Mouse (Mus musculus) kidney, embryonic 16.5 days (tissue): ENCODE data around the gene Trio. TPM values are rescaled to one million over a fixed set of nuclear protein-coding genes. Genes with fewer than 3 reads are reported as not detected.

Experiments
- ATAC-seq: fragments of 200-750 bp; cut with Nextera tagmentation; 2 replicates; pipeline ENCODE4 v1.8.0; 2017; ENCODE audit warnings: moderate TSS enrichment; ENCODE audit not compliant: low FRiP score, low TSS enrichment
- H3K27ac ChIP-seq: fragments of 300-500 bp; sonication (generic); 2 replicates; pipeline ENCODE4 v1.5.1; 2014; ENCODE audit warnings: low read length
- H3K27me3 ChIP-seq: fragments of 300-500 bp; sonication (generic); 2 replicates; pipeline ENCODE4 v1.6.1; 2014; ENCODE audit warnings: low read length, control low read depth, mixed read lengths; ENCODE audit not compliant: insufficient read depth
- H3K36me3 ChIP-seq: fragments of 300-500 bp; sonication (generic); 2 replicates; pipeline ENCODE4 v1.6.1; 2014; ENCODE audit warnings: low read length, control low read depth, mixed read lengths; ENCODE audit not compliant: insufficient read depth
- H3K4me1 ChIP-seq: fragments of 300-500 bp; sonication (generic); 2 replicates; pipeline ENCODE4 v1.6.1; 2014; ENCODE audit warnings: low read length, control low read depth, mixed read lengths; ENCODE audit not compliant: insufficient read depth
- H3K4me2 ChIP-seq: fragments of 300-500 bp; sonication (generic); replicated peaks from 2 replicates; pipeline ENCODE4 v1.6.1; 2014; ENCODE audit warnings: low read depth, low read length
- H3K4me3 ChIP-seq: fragments of 300-500 bp; sonication (generic); 2 replicates; pipeline ENCODE4 v1.5.1; 2014; ENCODE audit warnings: mild to moderate bottlenecking, low read length
- H3K9ac ChIP-seq: fragments of 300-500 bp; sonication (generic); replicated peaks from 2 replicates; pipeline ENCODE4 v1.6.1; 2014; ENCODE audit warnings: low read length
- H3K9me3 ChIP-seq: fragments of 300-500 bp; sonication (generic); 2 replicates; pipeline ENCODE4 v1.6.1; 2016; ENCODE audit warnings: low read length, control low read depth
- WGBS: fragments of 180-500 bp; shearing (Covaris S2); extraction: QIAGEN DNeasy Blood & Tissue Kit; methylation state at CpG from one replicate; pipeline ENCODE4 v1.1.7; 2014; 5-methylcytosine and 5-hydroxymethylcytosine counted together
- polyA plus RNA-seq: library from polyadenylated mRNA; unstranded; fragments of >200 nt; fragmentation: Nextera tagmentation; extraction: Ambion mirVana; gene quantifications from 2 replicates; pipeline ENCODE4 v1.2.1, GENCODE M21; 2015

Trio gene
- polyA plus RNA-seq, 1 experiment from 2014 or later = 24.3 TPM

- Histone ChIP-seq H3K27me3 (no peaks in the 10 kb centered on the region), H3K9ac (peak overlapping the region; percentile 36), H3K4me3 (no peak overlapping the region), H3K36me3 (no peaks in the 10 kb centered on the region), H3K4me2 (no peak overlapping the region), H3K27ac (peak overlapping the region; percentile 68; the same call in 1 of the 2 replicates), H3K9me3 (no peaks in the 10 kb centered on the region), H3K4me1 (peaks cover 14% of the 10 kb centered on the region; the same call in 1 of the 2 replicates)
- ATAC-seq = 0 out of 2 replicates have a peak, but pooled peaks have one; percentile 59
- 29% methylated on average over 11 of the region's 11 CpGs for WGBS
Observed at GRCm38 (mm10) chr15:27702031-27702971, 323.3 kb downstream of the Trio start.

GRCm38 (mm10) chr15:27697632-27698031, 328.0 kb downstream of the Trio start:
- no peak for ATAC-seq
- H3K4me3 ChIP-seq = no peak overlapping the region
- H3K9ac ChIP-seq = no peak overlapping the region
- peaks cover 8% of the 10 kb centered on the region; the same call in 1 of the 2 replicates for H3K4me1 ChIP-seq
- 92% methylated on average over 5 of the region's 5 CpGs for WGBS
- H3K4me2 ChIP-seq = no peak overlapping the region
- no peaks in the 10 kb centered on the region for H3K9me3 ChIP-seq
- no peak overlapping the region for H3K27ac ChIP-seq
- no peaks in the 10 kb centered on the region for H3K36me3 ChIP-seq
- H3K27me3 ChIP-seq = no peaks in the 10 kb centered on the region

GRCm38 (mm10) chr15:27693235-27693634, 332.4 kb downstream of the Trio start:
- Histone ChIP-seq H3K4me2 (no peak overlapping the region), H3K9me3 (no peaks in the 10 kb centered on the region), H3K9ac (no peak overlapping the region), H3K27me3 (no peaks in the 10 kb centered on the region), H3K4me1 (no peaks in the 10 kb centered on the region), H3K27ac (no peak overlapping the region), H3K36me3 (no peaks in the 10 kb centered on the region), H3K4me3 (no peak overlapping the region)
- no peak for ATAC-seq
- 48% methylated on average over 10 of the region's 10 CpGs for WGBS

DNA sequence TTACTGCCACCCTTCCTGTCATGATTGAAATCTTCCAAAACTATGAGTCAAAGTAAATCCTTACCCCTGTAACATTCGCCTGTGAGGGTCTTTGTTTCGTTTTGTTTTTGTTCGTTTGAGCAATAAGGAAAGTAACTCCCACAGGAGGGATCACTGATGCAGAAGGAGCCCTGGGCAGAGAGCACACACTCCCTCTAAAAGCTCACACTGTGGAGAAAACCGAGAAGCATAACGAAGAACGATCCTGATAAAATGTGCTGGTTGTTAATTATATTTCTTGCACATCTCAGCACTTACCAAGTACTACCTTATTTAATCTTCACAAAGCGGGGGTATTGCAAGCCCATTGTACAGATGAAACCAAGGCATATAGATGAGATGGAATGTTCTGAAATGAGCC, 333.5 kb downstream of the Trio start:
- Histone ChIP-seq H3K9me3 (no peaks in the 10 kb centered on the region), H3K27ac (no peak overlapping the region), H3K9ac (no peak overlapping the region), H3K36me3 (no peaks in the 10 kb centered on the region), H3K27me3 (no peaks in the 10 kb centered on the region), H3K4me2 (no peak overlapping the region), H3K4me1 (no peaks in the 10 kb centered on the region), H3K4me3 (no peak overlapping the region)
- no peak for ATAC-seq
- 45% methylated on average over 7 of the region's 7 CpGs for WGBS

GRCm38 (mm10) chr15:27691213-27691612, 334.4 kb downstream of the Trio start:
- Histone ChIP-seq H3K4me2 (no peak overlapping the region), H3K27me3 (no peaks in the 10 kb centered on the region), H3K4me3 (no peak overlapping the region), H3K9ac (no peak overlapping the region), H3K9me3 (no peaks in the 10 kb centered on the region), H3K36me3 (no peaks in the 10 kb centered on the region), H3K4me1 (no peaks in the 10 kb centered on the region), H3K27ac (no peak overlapping the region)
- ATAC-seq = peak; percentile 52
- WGBS = 51% methylated on average over 7 of the region's 7 CpGs

- Histone ChIP-seq H3K4me3 (no peak overlapping the region), H3K36me3 (no peaks in the 10 kb centered on the region), H3K27ac (no peak overlapping the region), H3K9ac (no peak overlapping the region), H3K27me3 (no peaks in the 10 kb centered on the region), H3K4me2 (no peak overlapping the region), H3K4me1 (peaks cover 5% of the 10 kb centered on the region), H3K9me3 (no peaks in the 10 kb centered on the region)
- 49% methylated on average over 9 of the region's 9 CpGs for WGBS
- no peak for ATAC-seq
Observed at GRCm38 (mm10) chr15:27688041-27688651, 337.5 kb downstream of the Trio start.

GRCm38 (mm10) chr15:27684813-27685212, 340.8 kb downstream of the Trio start:
- no peaks in the 10 kb centered on the region for H3K36me3 ChIP-seq
- no peak overlapping the region for H3K4me3 ChIP-seq
- H3K9me3 ChIP-seq = no peaks in the 10 kb centered on the region
- no peaks in the 10 kb centered on the region for H3K27me3 ChIP-seq
- H3K9ac ChIP-seq = no peak overlapping the region
- peaks cover 21% of the 10 kb centered on the region for H3K4me1 ChIP-seq
- H3K4me2 ChIP-seq = no peak overlapping the region
- H3K27ac ChIP-seq = no peak overlapping the region
- ATAC-seq = no peak
- 90% methylated on average over 7 of the region's 7 CpGs for WGBS

DNA sequence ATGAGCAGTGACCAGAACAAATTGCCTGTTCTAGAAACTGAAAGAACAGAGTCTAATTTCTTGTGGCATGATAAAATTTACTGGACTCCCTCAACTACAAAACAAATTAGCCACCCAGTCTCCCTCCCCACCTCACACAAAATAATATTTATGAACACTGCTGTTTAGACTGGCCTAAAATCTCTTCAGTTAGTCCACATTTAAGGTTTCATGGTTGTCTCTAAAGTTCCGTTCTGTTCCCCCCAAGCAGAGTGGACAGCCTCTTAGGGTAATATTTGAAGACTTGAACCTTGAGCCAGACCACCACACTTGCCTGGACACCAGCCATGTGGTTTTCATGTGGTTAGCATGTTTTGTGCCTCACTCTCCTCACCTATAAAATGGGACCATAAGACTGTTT, 342.4 kb downstream of the Trio start:
- WGBS = 31% methylated on average over 1 of the region's 1 CpGs
- Histone ChIP-seq H3K27ac (peak overlapping the region; percentile 86), H3K4me2 (no peak overlapping the region)

DNA sequence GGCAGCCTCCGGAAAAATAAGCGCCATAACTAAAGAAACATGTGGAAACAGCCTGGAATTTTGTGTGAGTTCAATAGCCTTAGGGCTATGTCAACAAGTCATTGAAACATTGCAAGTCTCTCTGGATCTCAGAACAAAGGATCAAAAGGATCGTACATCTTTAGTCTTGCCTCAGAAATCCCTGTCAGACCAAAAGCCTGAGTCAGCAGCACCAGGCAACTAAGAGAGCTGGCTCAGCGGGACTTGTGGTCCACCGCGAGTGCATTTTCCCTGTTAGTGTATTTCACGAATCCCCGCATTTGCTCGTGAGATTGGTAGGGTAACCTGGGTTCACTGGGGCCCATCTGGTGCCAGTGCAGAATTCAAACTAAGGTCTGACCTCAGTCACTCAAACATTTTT, 343.0 kb downstream of the Trio start:
- ATAC-seq = no peak
- Histone ChIP-seq H3K9me3 (no peaks in the 10 kb centered on the region), H3K36me3 (no peaks in the 10 kb centered on the region), H3K27me3 (no peaks in the 10 kb centered on the region), H3K4me1 (peaks cover 21% of the 10 kb centered on the region), H3K9ac (no peak overlapping the region), H3K27ac (peak overlapping the region; percentile 86), H3K4me2 (peak overlapping the region; percentile 39; the same call in 1 of the 2 replicates), H3K4me3 (no peak overlapping the region; the same call in 1 of the 2 replicates)
- WGBS = 19% methylated on average over 9 of the region's 9 CpGs

More for the DNA sequence above, 342.4 kb downstream of the Trio start:
- Histone ChIP-seq H3K9ac (no peak overlapping the region), H3K4me1 (peaks cover 21% of the 10 kb centered on the region), H3K36me3 (no peaks in the 10 kb centered on the region), H3K9me3 (no peaks in the 10 kb centered on the region), H3K27me3 (no peaks in the 10 kb centered on the region), H3K4me3 (no peak overlapping the region)
- no peak for ATAC-seq
